Mouse (Mus musculus): ENCODE measurements around the gene Resp18. TPM values are rescaled to one million over a fixed set of nuclear protein-coding genes. Genes with fewer than 3 reads are reported as not detected.

The Resp18 gene
- total RNA-seq, 2 experiments from 2014 or later = not detected

DNA sequence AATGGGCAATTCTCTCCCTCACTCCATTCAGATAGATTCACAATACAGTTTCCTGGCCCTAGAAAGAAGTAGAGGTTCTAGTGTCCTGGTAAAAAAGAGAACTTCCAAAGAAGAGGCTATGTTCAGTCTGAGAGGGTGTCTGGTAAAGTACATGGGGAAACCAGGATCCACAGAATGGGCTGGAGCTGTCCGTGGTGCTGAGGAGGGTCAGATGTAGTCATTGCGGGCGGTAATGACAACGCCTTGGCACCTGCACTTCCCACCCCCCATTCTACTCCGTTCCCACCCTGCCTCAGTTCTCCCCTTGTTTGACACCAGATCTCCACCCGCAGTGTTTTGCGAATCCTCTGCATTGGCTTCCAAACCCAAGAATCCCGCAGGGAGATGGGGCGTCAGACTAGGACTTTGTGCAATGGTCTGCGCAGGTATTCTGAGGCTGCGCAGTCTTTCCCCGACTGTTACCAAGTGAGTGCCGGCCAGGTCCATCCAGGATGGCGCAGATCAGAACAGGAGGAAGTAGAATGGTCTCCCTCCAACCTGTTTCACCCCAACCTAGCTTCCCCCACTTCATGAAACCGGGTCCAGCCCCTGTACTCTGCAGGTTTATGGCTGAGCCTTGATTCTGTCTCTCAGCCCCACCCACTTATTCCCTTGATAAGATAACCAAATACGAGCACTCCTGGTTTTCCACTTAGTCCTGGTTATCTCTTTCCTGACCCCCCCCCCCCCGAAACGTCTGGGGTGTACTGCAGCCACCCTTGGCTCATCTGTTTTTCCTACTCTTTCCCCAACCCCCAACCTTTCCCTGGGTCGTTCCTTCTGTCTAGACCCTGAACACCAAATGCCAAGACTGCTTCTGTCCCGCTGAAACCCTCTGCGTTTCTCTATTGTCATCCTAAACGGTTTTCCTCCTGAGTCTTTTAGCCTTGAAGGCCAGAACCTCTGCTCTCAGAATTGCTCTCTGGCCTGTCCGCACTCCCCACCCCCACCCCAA, 723 bp downstream of the Resp18 start:
- ATAC-seq (replicated peaks; ENCODE audit: poor library complexity, severe bottlenecking) = peak; percentile 71

DNA sequence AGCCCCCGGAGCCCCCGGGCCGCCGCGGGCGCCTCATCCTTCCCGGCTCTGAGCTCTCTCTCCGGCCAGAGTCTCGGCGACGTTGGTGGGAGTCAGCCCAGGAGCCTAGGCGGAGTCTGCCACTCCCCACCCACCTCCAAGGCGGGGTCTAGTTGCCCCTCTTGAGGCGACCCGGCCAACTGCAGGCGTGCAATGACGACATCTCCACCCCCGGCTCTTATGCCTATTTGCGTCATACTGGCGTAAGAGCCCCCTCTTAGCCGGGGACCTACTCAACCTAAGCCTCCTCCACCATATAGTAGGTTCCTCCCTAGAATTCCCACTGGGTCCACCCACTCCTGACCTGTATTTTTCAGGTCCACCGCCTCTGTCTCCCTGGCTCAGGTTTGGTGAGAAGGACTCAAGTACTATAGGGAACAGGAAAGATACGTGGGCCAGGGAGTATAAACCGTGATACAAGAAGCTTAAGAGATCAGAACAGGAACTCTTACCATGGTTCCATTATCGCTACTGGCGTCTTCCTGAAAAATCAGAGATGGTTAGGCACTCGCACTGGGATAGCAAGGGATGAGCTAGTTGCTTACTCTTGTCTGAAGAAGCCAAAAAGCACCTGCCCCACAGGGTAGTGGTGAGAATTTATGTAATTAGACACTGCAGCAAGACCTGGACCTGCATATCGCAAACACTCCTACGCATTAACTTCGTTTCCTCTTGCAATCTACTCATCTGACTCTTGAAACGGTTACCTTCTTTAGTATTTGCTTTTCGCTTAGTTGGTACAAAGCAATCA, 13.9 kb downstream of the Resp18 start, which contains the start of gene Ptprn:
Gene Ptprn (minus strand): TSS at position 412 of the 790 bp plus-strand sequence.
- ATAC-seq (replicated peaks; ENCODE audit: poor library complexity, severe bottlenecking) = no peak

DNA sequence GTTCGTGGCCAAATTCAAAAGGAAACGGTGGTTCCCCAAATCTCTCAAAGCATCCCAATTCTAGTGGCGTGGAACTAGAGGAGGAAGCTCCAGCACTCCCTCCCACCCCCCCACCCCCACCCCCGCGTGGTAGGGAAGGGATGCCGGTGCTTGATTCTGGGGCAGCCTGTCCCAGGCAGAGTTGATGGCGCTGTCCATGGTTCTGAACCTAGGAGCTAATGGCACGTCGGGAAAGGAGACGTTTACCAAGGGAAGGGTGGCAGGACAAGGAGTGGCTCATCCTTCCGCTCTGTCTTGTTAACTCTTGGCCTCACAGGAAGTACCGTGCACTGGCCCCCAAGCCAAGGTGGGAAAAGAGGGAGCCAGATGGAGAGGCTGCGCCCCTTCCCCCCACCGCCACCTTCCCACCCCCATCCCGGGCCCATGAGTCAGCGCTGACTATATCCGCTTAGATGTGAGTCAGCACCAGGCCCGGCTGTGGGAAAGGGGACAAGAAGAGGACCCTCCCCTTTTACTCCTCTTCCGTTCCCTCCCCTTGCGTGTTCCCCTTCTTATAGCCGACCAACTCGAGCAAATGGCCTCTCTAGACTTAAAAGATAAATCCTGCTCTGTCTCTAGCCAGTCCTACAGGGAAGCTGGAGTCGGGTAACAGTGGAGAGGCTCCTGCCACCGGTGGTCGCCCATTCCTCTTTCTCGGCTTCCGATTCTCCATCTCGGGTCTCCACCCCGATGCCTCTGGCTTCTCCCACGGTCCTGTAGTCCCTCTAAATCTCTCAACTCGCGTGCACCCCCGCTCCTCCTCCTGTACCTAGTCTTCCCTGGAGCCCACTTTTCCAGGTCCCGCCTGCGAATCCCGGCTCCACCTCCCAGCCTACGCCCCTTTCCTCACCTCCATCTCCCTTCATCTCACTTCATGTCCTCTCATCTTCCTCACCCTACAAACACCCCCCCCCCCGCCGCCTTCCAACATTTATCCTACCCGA, 15.0 kb downstream of the Resp18 start:
- peak; percentile 87 for ATAC-seq (replicated peaks; ENCODE audit: poor library complexity, severe bottlenecking)

DNA sequence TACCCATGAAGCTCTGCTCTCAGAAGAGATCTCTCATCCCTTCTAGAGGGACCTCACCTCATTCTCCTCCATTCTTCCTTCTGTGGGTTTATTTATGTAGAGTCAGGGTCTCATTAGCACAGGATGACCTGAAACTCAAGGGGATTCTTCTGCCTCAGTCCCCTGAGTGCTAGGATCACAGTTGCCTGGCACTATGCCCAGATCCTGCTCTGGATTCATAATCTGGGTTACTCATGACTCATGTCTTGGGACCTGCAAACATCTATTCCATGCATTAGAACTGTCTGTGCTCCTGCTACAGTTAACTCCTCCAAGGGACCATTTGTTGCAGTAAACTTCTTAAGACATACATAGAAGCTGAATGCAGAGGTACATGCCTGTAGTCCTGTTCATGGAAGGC, 16.9 kb downstream of the Resp18 start:
- no peak for ATAC-seq (replicated peaks; ENCODE audit: poor library complexity, severe bottlenecking)

GRCm38 (mm10) chr1:75255516-75256046, 22.6 kb downstream of the Resp18 start:
- no peak for ATAC-seq (replicated peaks; ENCODE audit: poor library complexity, severe bottlenecking)

DNA sequence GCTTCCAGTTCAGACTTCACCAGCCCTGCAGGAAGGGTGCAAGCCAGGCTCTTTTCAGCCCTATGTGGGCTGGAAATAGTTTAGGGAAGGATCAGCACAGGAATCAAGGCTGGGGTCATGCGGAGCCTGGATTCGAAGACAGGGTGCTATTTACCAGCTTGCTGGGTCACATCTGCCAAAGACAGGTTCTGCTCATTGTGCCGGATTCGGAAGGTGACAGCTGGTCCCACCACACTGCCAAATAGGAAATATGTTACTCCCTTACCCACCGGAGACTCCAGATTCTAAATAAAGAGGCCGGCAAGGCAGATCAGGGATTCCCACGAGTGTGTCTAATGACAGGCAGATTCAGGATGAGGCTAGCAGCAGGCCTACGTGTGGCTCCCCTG, 23.6 kb downstream of the Resp18 start:
- no peak for ATAC-seq (replicated peaks; ENCODE audit: poor library complexity, severe bottlenecking)

DNA sequence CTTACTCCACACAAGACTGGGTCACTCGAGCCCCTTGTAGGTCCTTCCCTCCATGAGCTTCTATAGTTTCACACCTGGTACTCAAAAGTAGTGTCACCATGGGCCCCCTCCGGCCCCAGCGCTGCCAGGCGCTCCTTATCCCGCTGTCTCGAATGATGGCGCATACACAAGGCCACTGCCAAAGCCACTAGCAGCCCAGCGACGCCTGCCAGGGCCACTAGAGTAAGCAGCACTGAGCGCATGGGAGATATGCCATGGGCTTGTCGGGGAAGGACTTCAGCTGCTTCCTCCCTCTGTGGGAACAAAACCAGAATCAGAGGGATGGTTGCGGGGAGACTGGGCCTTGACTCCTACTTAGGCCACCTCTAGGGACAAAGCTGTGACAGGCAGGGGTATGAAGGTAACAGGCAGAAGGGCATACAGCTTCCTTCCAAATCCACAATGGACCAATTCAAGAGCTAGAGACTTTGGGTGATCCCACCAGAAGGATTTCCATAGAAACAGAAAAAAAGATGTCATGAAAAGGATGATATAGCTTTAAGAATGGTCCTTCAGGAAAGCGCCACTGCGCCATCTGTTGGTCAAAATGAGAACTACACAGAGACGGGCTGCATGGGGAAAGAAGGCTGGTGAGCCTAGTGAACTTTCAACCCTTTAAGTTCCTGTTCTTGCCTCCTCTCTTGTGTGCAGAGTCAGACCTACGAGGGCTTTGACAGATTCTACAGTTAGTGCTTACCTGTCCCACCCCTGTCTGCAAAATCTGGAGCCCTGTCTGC, 24.2 kb downstream of the Resp18 start:
- ATAC-seq (replicated peaks; ENCODE audit: poor library complexity, severe bottlenecking) = peak; percentile 77

- ATAC-seq (replicated peaks; ENCODE audit: poor library complexity, severe bottlenecking) = no peak
These were observed 25.2 kb downstream of the Resp18 start for GRCm38 (mm10) chr1:75253029-75253428.

- no peak for ATAC-seq (replicated peaks; ENCODE audit: poor library complexity, severe bottlenecking)
These were observed 25.9 kb downstream of the Resp18 start for GRCm38 (mm10) chr1:75252308-75252707.

DNA sequence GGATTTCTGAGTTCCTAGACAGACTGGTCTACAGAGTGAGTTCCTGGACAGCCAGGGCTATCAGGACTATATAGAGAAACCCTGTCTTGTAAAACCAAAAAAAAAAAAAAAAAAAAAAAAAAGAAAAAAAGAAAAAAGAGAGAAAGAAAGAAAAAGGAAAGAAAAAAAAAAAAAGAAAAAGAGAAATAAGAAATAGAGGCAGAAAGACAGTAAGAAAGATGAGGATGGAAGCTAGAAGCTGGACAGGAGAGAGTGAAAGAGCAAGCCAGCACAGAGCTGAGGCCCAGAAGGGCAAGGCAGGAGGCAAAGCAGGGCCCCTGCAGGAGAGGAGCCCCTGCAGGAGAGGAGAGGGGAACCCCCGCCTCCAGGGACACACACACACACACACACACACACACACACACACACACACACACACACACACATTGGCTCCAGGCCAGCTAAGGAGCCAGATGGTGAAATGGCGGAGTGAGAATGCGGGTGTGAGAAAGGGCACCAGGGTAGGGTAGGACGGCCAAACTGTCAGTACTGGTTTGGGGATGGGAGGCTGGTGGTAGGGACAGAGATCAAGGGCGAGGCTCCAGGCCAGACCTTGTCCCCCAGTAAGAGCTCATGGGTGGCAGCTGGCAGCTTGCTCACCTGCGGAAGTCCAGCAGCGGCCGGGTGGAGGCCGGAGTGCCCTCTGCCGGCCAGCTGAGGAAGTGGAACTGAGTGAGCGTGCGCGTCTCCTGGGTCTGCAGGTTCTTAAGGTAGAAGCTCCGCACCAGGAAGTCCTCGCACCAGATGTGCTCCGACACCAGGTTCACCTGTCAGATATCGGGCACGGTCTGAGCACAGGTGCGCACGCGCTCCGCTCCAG, 26.9 kb downstream of the Resp18 start:
- peak; percentile 83 for ATAC-seq (replicated peaks; ENCODE audit: poor library complexity, severe bottlenecking)

DNA sequence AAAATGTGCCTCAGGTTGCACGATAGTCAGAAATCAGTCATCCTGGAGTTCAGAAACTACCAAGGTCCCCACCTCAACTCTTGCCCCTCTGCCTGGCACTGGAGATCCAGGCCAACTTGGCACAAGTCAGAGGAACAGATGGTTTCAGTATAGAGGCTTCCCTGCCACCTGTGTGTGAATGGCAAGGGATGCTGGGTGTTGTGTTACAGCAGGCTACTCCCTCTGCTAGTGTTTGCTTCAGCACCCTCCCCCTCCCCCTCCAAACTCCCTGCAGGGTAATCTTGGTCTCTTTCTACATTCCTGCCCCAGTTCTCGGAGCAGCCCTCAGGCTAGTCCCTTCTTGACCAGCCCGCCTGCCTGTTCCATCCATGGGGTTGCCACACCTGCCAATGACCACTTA, 27.7 kb downstream of the Resp18 start:
- ATAC-seq (replicated peaks; ENCODE audit: poor library complexity, severe bottlenecking) = no peak

- ATAC-seq (replicated peaks; ENCODE audit: poor library complexity, severe bottlenecking) = no peak
These were observed 30.0 kb downstream of the Resp18 start for GRCm38 (mm10) chr1:75248041-75248772.

GRCm38 (mm10) chr1:75247071-75247930, 30.9 kb downstream of the Resp18 start:
- ATAC-seq (replicated peaks; ENCODE audit: poor library complexity, severe bottlenecking) = no peak

GRCm38 (mm10) chr1:75244836-75245235, 33.4 kb downstream of the Resp18 start:
- peak; percentile 93 for ATAC-seq (replicated peaks; ENCODE audit: poor library complexity, severe bottlenecking)

GRCm38 (mm10) chr1:75244175-75244826, 33.9 kb downstream of the Resp18 start:
- ATAC-seq (replicated peaks; ENCODE audit: poor library complexity, severe bottlenecking) = no peak

GRCm38 (mm10) chr1:75243411-75243810, 34.8 kb downstream of the Resp18 start:
- no peak for ATAC-seq (replicated peaks; ENCODE audit: poor library complexity, severe bottlenecking)
